Mouse (Mus musculus) limb, embryonic 13.5 days (tissue): Measurements from ENCODE around the gene Grm2. TPM values are rescaled to one million over a fixed set of nuclear protein-coding genes. Genes with fewer than 3 reads are reported as not detected.

Experiments used
- ATAC-seq: fragments of 200-750 bp; cut with Nextera tagmentation; 2 replicates; pipeline ENCODE4 v1.8.0; 2017; ENCODE audit warnings: low read depth, moderate number of reproducible peaks, moderate TSS enrichment; ENCODE audit not compliant: low FRiP score
- H3K27ac ChIP-seq: fragments of 300-500 bp; sonication (generic); 2 replicates; pipeline ENCODE4 v1.5.1; 2015; ENCODE audit warnings: inconsistent platforms, mild to moderate bottlenecking, moderate library complexity
- H3K27me3 ChIP-seq: fragments of 300-500 bp; sonication (generic); 2 replicates; pipeline ENCODE4 v1.6.1; 2015; ENCODE audit warnings: mild to moderate bottlenecking, inconsistent platforms
- H3K36me3 ChIP-seq: fragments of 300-500 bp; sonication (generic); 2 replicates; pipeline ENCODE4 v1.6.1; 2015; ENCODE audit warnings: inconsistent platforms, mild to moderate bottlenecking, moderate library complexity
- H3K4me1 ChIP-seq: fragments of 300-500 bp; sonication (generic); 2 replicates; pipeline ENCODE4 v1.6.1; 2015; ENCODE audit warnings: inconsistent platforms
- H3K4me2 ChIP-seq: fragments of 300-500 bp; sonication (generic); replicated peaks from 2 replicates; pipeline ENCODE4 v1.6.1; 2015; ENCODE audit warnings: inconsistent platforms, mild to moderate bottlenecking, moderate library complexity
- H3K4me3 ChIP-seq: fragments of 300-500 bp; sonication (generic); 2 replicates; pipeline ENCODE4 v1.5.1; 2015; ENCODE audit warnings: moderate library complexity, mild to moderate bottlenecking, inconsistent platforms
- H3K9ac ChIP-seq: fragments of 300-500 bp; sonication (generic); 2 replicates; pipeline ENCODE4 v1.6.1; 2015; ENCODE audit warnings: mild to moderate bottlenecking, inconsistent platforms
- H3K9me3 ChIP-seq: fragments of 300-500 bp; sonication (generic); 2 replicates; pipeline ENCODE4 v1.6.1; 2016; ENCODE audit warnings: inconsistent platforms
- WGBS: fragments of 180-500 bp; shearing (Covaris S2); methylation state at CpG from one replicate; pipeline ENCODE4 v1.1.7; 2015; 5-methylcytosine and 5-hydroxymethylcytosine counted together
- polyA plus RNA-seq: library from polyadenylated mRNA; unstranded; fragments of >200 nt; fragmentation: Nextera tagmentation; extraction: Ambion mirVana; gene quantifications from 2 replicates; pipeline ENCODE4 v1.2.1, GENCODE M21; 2015

Gene Grm2
- polyA plus RNA-seq, 1 experiment from 2014 or later = not detected

DNA sequence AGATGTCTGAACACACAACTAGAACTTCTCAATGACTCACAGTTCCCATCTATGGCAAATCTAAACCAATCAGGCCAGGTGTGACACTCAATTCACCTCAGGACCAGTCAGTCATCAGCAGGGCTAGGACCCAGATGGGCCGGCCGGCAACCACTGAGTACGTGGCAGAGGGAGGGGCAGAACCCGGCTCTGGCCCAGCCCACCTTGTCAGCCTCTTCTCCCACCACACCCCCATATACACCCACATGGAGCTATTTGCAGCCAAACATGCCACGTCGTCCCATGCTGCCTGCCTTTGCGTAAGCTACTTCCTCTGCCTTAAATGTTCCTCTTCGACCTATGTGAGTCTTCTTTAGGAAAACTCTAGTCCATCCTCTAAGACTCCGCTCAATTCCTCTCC is 20.1 kb upstream of the Grm2 start:
- Histone ChIP-seq H3K27ac (no peak overlapping the region), H3K9me3 (no peaks in the 10 kb centered on the region), H3K4me1 (no peaks in the 10 kb centered on the region), H3K4me3 (no peak overlapping the region), H3K27me3 (no peaks in the 10 kb centered on the region), H3K9ac (no peak overlapping the region), H3K36me3 (peaks cover 83% of the 10 kb centered on the region), H3K4me2 (no peak overlapping the region)
- 0 out of 2 replicates have a peak, but pooled peaks have one; percentile 41 for ATAC-seq
- WGBS = 67% methylated on average over 9 of the region's 9 CpGs

DNA sequence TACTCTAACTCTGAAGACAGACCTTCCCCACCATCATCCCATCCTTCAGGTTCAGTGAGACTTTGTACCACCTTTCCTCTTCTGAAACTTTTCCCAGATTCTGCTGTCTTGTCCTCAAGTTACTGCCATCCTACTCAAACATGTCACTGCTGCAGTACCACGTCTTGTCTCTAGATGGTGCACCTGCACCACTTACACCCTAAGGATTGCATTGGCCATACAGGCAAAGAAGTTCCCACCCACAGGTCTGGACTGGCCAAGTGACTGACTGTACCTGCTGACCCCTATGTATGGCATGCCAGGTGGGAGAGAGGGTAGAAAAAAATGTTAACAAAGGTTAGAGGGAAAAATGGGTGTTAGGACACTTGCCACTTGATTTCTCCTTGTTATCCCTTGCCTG is 19.6 kb upstream of the Grm2 start:
- H3K36me3 ChIP-seq = peaks cover 83% of the 10 kb centered on the region
- ATAC-seq = peak; percentile 71; the same call in 1 of the 2 replicates
- no peak overlapping the region for H3K27ac ChIP-seq
- no peak overlapping the region for H3K4me3 ChIP-seq
- no peak overlapping the region for H3K9ac ChIP-seq
- WGBS = 0% methylated on average over 1 of the region's 1 CpGs
- no peak overlapping the region for H3K4me2 ChIP-seq
- H3K27me3 ChIP-seq = no peaks in the 10 kb centered on the region
- no peaks in the 10 kb centered on the region for H3K9me3 ChIP-seq
- no peaks in the 10 kb centered on the region for H3K4me1 ChIP-seq

DNA sequence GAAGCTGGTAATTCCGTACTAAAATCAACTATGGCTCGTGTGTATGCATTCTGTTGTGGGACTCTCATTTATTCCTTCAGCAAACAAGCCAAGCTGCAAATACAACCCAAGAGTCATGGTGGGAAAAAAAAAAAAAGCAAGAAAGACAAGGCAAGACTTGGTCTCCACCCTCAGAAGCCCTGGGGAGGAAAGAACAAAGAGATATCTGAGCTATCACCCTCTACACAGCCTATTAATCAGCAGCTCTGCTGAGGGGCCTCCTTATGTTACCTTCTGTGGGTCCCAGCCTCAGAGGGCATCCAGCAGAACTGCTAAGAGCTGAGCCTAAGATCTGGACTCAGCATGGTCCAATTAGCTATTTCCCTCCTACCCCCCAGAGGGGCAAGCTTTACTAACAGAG is 18.0 kb upstream of the Grm2 start:
- peaks cover 83% of the 10 kb centered on the region for H3K36me3 ChIP-seq
- no peak overlapping the region; the same call in 1 of the 2 replicates for H3K9ac ChIP-seq
- 84% methylated on average over 2 of the region's 2 CpGs for WGBS
- no peaks in the 10 kb centered on the region for H3K9me3 ChIP-seq
- no peaks in the 10 kb centered on the region for H3K4me1 ChIP-seq
- H3K27ac ChIP-seq = no peak overlapping the region
- no peak for ATAC-seq
- H3K4me2 ChIP-seq = no peak overlapping the region
- H3K27me3 ChIP-seq = no peaks in the 10 kb centered on the region
- no peak overlapping the region for H3K4me3 ChIP-seq

DNA sequence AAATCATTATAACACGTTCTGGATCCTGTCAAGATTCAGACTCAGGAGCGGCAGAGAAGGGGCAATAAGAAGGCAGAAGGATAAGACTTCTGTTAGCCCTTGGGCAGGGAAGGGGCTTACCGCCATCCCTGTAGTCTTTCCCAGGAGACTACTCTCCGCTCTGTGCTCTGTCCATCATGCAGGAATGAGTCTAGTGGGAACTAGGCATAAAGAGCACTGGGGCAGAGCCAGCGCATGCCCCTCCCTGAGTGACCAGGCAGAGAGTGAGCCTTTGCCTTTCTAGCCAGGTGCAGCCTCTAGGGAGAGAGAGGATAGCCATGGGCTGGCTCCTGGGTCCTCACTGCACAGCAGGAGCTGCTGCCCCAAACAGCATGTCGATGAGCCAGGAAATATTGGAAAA is 9.0 kb upstream of the Grm2 start:
- Histone ChIP-seq H3K27me3 (no peaks in the 10 kb centered on the region), H3K4me3 (no peak overlapping the region), H3K27ac (no peak overlapping the region), H3K4me1 (no peaks in the 10 kb centered on the region), H3K9me3 (no peaks in the 10 kb centered on the region), H3K36me3 (peaks cover 97% of the 10 kb centered on the region), H3K4me2 (no peak overlapping the region), H3K9ac (no peak overlapping the region)
- 68% methylated on average over 6 of the region's 6 CpGs for WGBS
- no peak for ATAC-seq

DNA sequence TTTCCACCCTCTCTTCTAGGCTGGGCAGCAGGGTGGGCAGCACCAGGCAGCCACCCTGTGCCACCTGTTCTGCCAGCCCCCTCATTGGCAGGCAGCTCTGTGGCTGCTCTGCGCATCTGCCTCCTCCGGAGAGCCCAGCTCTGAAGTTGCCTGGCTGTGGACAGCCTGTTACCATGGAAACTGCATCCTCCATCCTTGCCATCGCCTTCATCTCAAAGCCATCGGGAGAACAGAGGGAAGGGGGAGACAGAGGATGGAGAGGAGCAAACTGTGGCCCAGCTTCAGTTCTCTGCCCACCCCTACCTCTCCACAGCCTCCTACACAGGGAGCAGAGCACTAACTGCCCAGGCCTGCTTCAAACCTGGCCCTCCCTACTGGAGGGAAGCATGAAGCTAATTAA is 8.6 kb upstream of the Grm2 start:
- H3K36me3 ChIP-seq = peaks cover 97% of the 10 kb centered on the region
- H3K4me2 ChIP-seq = no peak overlapping the region
- H3K27me3 ChIP-seq = no peaks in the 10 kb centered on the region
- H3K4me1 ChIP-seq = no peaks in the 10 kb centered on the region
- no peak for ATAC-seq
- WGBS = 74% methylated on average over 4 of the region's 4 CpGs
- H3K27ac ChIP-seq = no peak overlapping the region
- no peak overlapping the region for H3K9ac ChIP-seq
- H3K9me3 ChIP-seq = no peaks in the 10 kb centered on the region
- H3K4me3 ChIP-seq = no peak overlapping the region

DNA sequence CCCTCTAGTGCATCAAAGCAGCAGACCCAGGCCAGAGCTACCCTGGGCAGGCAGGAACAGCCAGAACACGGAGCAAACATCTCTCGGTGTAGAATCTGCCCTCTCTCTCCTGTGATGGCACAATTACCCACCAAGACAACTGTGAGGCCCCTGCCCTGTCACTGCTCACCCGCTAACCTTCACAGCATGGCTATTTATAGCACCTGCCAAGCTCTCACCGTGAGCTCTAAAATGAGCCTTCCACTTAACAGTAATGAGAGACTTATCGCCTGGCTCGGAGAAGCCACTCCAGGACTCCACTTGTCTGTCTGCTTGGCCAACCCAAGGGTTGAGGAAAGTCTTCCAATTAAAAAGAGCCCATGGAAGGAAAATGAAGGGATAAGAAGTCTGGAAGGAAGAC is 7.3 kb upstream of the Grm2 start:
- no peak for ATAC-seq
- Histone ChIP-seq H3K36me3 (peaks cover 97% of the 10 kb centered on the region), H3K27ac (no peak overlapping the region), H3K9me3 (no peaks in the 10 kb centered on the region), H3K27me3 (no peaks in the 10 kb centered on the region), H3K4me2 (no peak overlapping the region), H3K4me1 (no peaks in the 10 kb centered on the region), H3K4me3 (no peak overlapping the region), H3K9ac (no peak overlapping the region)
- WGBS = 79% methylated on average over 6 of the region's 6 CpGs

DNA sequence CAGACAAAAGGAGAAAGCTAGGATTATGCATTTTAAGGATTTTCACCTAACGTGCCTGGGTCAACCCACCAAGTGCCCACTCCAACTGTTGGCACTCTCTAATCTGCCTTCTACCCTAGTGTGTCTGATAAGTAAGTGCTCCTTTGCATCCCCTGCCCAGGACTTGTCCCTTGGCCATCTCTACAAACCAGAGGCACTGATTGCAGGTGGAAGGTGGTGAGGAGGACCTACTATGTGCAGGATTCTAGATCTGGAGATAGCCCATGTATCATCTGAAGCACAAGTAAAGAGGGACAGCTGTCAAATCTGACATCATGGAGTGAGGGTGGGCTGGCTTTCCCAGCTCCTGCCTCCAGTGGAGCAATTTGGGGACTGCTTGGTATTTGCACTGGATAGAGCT is 4.1 kb upstream of the Grm2 start:
- no peak overlapping the region for H3K9ac ChIP-seq
- H3K27ac ChIP-seq = no peak overlapping the region
- H3K27me3 ChIP-seq = peaks cover 24% of the 10 kb centered on the region
- WGBS = 95% methylated on average over 1 of the region's 1 CpGs
- peaks cover 72% of the 10 kb centered on the region for H3K36me3 ChIP-seq
- no peaks in the 10 kb centered on the region for H3K9me3 ChIP-seq
- no peak overlapping the region for H3K4me2 ChIP-seq
- H3K4me1 ChIP-seq = peaks cover 8% of the 10 kb centered on the region
- H3K4me3 ChIP-seq = no peak overlapping the region
- ATAC-seq = no peak

DNA sequence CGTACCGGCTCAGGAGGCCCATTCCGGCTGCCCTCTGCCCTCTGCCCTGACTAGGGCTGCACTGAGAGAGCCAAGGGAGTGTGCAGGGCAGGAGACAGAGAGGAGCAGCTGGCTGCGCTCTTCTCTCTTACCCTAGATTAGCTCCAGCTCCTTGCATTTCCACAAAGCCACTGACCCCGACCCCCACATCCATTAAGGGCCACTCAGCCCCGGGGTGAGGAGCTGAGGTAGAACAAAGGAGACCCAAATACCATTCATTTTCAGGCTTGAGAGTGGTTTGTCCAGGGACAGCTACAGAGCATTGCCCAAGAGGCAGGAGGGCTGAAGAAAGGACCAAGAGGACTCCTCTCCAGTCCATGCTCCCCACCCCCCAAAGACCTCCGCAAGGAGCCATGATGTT is 3.6 kb upstream of the Grm2 start:
- no peaks in the 10 kb centered on the region for H3K9me3 ChIP-seq
- no peak overlapping the region for H3K9ac ChIP-seq
- no peak overlapping the region for H3K27ac ChIP-seq
- ATAC-seq = no peak
- peaks cover 29% of the 10 kb centered on the region for H3K27me3 ChIP-seq
- no peak overlapping the region for H3K4me2 ChIP-seq
- WGBS = 78% methylated on average over 7 of the region's 7 CpGs
- no peak overlapping the region for H3K4me3 ChIP-seq
- peaks cover 8% of the 10 kb centered on the region for H3K4me1 ChIP-seq
- H3K36me3 ChIP-seq = peaks cover 67% of the 10 kb centered on the region

DNA sequence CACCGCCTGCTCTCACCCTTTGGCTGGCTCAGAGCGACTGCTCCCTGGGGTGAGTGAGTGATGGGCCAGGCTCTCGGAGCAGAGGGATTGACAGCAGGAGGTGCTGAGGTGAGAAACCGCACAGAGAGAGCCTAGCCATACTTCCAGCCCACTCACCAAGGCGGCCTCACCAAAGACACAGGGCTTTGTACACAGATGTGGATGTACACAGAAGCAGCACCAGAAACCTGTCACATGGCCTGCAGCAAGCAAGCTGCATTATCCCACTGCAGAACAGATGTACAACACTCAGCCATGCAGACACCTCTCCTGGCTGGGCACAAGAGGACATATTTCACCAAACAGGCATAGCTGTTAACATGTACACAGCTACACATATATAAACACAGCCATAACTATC is 1.7 kb upstream of the Grm2 start:
- ATAC-seq = no peak
- H3K27me3 ChIP-seq = peaks cover 44% of the 10 kb centered on the region
- whole genome bisulfite sequencing = 33% methylated on average over 5 of the region's 5 CpGs
- H3K27ac ChIP-seq = no peak overlapping the region
- no peaks in the 10 kb centered on the region for H3K9me3 ChIP-seq
- H3K36me3 ChIP-seq = peaks cover 49% of the 10 kb centered on the region
- H3K4me2 ChIP-seq = no peak overlapping the region
- H3K4me1 ChIP-seq = peaks cover 8% of the 10 kb centered on the region
- no peak overlapping the region for H3K4me3 ChIP-seq
- H3K9ac ChIP-seq = no peak overlapping the region

DNA sequence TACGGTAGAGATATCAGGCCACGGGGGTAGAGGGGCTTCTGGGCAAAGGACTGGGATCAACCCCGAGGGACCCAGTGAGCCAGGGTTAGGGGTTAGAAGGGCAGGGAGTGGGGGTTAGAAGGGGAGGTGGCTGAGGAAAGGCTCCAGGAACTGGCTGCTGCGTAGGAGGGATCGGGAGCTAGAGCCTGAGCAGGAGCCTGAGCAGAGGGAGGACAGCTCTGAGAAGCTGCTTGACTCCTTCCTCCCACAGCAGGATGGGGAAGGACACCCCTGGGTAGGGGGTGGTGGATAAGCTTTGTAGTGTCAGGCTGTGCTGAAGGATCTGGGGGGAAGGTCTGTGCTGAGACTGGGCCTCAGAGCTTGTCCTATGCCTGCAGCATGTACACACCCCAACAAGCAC is 938 bp upstream of the Grm2 start:
- no peak overlapping the region for H3K4me3 ChIP-seq
- H3K27ac ChIP-seq = no peak overlapping the region
- ATAC-seq = no peak
- H3K27me3 ChIP-seq = peaks cover 47% of the 10 kb centered on the region
- H3K4me1 ChIP-seq = peaks cover 8% of the 10 kb centered on the region
- 43% methylated on average over 5 of the region's 5 CpGs for WGBS
- peaks cover 41% of the 10 kb centered on the region for H3K36me3 ChIP-seq
- H3K9ac ChIP-seq = no peak overlapping the region
- H3K4me2 ChIP-seq = no peak overlapping the region
- H3K9me3 ChIP-seq = no peaks in the 10 kb centered on the region

DNA sequence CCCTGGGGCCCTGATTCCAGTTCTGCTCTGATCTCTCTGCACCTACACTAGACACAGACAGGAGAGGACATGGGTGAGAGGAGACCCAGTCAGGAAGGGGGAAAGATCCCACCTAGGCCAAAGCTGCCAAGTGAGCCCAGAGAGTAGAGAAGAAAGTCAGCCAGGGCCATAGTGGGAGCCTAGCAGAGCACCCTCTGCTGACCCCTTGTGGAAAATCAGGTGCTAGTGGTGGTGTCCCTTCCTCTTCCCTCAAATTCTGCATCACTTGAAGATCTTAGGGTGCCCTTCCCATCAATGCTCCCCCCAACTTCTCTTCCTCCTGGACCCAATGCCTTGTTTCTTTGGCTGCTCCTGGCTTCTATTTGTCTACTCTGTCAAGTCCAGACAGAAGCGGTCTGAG is 3.2 kb downstream of the Grm2 start:
- 63% methylated on average over 1 of the region's 1 CpGs for WGBS
- ATAC-seq = no peak
- H3K4me3 ChIP-seq = no peak overlapping the region
- no peak overlapping the region for H3K4me2 ChIP-seq
- H3K36me3 ChIP-seq = peaks cover 3% of the 10 kb centered on the region; the same call in 1 of the 2 replicates
- H3K27ac ChIP-seq = no peak overlapping the region
- H3K4me1 ChIP-seq = peaks cover 8% of the 10 kb centered on the region
- H3K27me3 ChIP-seq = peaks cover 50% of the 10 kb centered on the region
- H3K9me3 ChIP-seq = no peaks in the 10 kb centered on the region
- H3K9ac ChIP-seq = no peak overlapping the region

DNA sequence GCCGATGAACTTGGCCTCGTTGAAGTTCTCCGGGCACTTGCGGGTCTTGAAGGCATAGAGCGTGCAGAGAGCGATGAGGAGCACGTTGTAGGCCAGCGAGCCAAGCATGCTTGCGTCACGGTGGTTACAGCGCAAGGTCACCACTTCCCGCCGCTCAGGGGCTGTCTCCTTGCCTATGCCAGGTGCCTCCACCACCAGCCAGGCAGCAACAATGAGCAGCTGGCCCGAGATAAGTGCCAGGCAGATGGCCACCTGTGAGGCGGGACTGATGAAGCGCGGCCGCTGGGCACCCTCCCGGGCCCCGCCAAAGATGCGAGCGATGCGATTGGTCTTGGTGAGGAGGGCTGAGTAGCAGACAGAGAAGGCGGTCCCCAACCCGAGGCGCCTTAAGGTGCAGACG is 8.7 kb downstream of the Grm2 start:
- Histone ChIP-seq H3K27ac (no peak overlapping the region), H3K9ac (no peak overlapping the region), H3K4me2 (no peak overlapping the region), H3K36me3 (no peaks in the 10 kb centered on the region), H3K4me1 (no peaks in the 10 kb centered on the region), H3K4me3 (no peak overlapping the region), H3K27me3 (peaks cover 11% of the 10 kb centered on the region), H3K9me3 (no peaks in the 10 kb centered on the region)
- WGBS = 72% methylated on average over 27 of the region's 27 CpGs
- ATAC-seq = no peak

DNA sequence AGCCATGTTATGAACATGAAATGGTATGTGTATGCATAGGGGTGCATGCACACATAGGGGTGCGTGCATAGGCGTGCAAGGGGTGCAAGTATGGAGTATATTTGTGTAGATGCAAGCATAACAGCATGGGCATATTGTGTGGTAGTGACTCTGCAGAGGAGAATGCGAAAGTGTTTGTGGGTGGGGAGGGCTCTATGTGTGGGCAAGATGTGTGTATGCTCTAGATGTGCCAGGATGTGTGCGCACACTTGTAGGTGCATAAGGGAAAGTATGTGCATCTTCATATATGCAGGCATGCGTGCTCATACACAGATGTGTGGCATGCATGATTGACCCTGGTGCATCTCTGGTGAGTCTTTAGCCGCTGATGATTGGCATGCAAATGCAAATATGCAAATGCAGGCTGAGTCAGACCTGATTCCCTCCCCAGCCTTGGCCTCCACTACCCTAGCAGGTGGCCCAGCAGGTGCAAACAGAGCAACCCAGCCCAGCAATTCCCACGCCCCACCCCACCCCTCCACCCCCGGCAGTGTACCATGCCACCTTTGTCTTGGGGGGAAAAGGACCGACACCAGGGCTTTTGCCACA is 10.1 kb downstream of the Grm2 start:
- Histone ChIP-seq H3K9ac (no peak overlapping the region), H3K36me3 (no peaks in the 10 kb centered on the region), H3K4me2 (no peak overlapping the region), H3K27ac (no peak overlapping the region), H3K4me3 (no peak overlapping the region), H3K4me1 (no peaks in the 10 kb centered on the region), H3K27me3 (peaks cover 11% of the 10 kb centered on the region), H3K9me3 (no peaks in the 10 kb centered on the region)
- WGBS = 73% methylated on average over 9 of the region's 9 CpGs
- ATAC-seq = no peak
